Mouse (Mus musculus): Measurements from ENCODE around the gene Cdh26.

The Cdh26 gene

GRCm38 (mm10) chr2:178449386-178449785 lies 19.1 kb downstream of the Cdh26 start:
- DNase-seq (ENCODE audit: low spot score): no peak

GRCm38 (mm10) chr2:178450236-178450635 lies 19.9 kb downstream of the Cdh26 start:
- no peak for DNase-seq (ENCODE audit: low spot score)

DNA sequence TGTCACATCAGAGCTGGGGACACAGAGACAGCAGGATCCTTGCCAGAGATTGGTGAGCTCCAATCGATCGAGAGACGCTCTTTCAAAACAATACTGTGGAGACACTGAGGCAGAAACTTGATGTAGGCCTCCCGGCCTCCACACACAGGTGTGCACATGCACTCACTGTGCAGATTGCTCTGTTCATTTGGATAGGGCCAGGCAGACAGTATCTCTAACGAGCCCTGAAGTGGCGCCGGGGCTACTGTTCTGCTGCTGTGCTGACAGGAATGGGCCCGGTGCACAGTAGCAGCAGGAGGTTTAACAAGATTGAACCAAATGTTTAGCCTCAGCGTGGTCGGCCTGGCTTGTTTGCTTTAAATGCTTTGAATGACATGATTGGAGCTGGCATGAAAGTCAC lies 20.6 kb downstream of the Cdh26 start:
- no peak for DNase-seq (ENCODE audit: low spot score)

DNA sequence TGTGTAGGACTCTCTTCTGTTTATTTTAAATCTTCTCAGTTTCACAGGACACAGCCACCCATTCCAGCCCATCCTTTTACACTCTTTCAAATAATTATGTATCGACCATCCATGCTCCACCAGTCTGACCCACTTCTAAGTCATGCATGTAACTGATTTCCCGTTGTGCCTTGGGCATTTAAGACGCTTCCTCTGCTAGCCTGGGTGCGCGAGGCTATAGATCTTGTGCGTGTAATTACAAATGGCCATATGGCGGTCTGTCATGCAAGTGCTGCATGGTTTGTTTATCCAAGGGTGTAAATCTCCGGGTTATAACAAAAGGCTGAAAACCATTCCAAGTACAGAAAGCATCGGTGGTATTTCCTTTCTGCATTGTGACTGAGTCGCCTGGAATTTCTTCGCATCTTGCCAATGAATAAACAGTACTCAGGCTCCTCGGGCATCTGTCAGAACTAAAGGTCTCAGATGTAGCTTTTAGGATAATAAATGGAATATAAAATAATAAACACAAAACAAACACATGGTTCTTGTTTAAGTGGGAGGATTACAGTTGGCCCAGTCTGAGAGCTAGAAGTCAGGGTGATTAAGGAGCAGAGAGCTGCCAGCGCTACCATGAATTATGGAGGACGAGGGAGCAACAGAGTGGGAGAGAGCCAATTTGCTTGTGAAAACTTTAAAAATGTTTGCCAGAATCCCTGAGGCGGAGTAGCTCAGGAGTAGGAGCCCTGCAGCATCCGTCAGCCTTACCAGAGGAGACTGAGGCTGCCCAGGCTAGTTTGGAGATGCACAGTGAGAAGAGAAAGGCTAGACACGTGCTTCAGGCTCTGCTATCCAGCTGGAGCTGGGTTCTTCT lies 24.6 kb downstream of the Cdh26 start:
- no peak for DNase-seq (ENCODE audit: low spot score)

DNA sequence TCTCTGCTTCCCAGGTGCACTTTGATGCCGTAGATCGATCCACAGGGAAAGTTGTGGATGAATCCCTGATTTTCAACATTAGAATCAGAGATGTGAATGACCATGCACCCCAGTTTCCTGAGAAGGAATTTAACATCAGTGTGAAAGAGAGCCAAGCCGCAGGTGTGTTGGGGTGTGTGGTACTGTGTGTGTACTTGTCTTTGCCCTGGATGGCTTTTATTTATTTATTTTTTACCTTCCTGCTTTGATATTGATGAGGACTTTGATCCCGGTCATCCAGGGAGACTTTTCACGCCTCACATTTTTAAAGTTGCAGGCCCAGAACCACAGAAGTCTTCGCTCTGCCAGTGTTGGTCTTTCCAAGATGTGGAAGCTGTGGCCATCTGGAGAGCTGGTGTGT lies 27.1 kb downstream of the Cdh26 start:
- DNase-seq (ENCODE audit: low spot score): no peak

GRCm38 (mm10) chr2:178460353-178460752 lies 30.0 kb downstream of the Cdh26 start:
- DNase-seq (ENCODE audit: low spot score): no peak

DNA sequence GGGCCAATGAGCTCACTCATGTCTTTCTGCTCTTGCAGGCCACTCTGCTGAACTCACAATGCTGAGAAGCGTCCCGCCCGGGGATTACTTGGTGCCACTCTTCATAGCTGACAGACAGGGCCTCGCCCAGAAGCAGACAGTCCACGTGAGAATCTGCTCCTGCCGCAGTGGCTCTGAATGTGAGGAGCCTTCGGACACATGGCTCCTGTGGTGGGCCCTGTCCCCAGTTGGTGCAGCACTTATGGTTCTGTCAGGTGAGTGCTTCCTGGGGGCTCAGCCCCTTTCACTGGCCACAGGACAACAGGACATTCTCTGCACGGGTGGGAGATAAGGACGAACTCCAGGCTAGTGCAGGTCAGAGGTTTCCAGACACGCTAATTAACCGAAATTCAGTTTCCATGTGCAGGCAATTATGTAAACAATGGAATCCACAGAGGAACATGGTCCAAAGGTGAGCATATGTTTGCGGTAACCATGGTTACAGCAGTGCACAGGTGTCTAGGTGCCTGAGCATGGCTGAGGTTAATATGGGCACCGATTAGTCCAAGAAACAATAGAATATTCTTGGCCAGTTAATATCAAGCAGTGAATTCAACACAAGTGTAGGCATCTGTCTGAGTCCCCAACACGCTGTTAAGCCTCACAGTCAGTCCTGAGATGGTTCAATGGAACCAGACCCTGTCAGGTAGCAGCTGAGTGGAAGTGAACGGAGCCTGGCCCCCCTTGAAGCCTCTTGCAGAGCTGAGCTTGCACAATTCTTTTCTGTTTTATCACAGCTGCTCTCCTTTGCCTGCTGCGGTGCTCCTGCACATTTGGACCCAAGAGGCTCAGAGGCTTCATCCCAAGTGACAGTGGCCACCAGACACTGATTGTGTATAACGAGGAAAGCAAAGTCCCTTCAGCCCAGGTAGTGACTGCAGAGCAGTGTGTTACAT lies 41.5 kb downstream of the Cdh26 start:
- DNase-seq (ENCODE audit: low spot score): no peak

- DNase-seq (ENCODE audit: low spot score): no peak
Measured at GRCm38 (mm10) chr2:178473916-178474315, 43.6 kb downstream of the Cdh26 start.

GRCm38 (mm10) chr2:178477228-178477627 lies 46.9 kb downstream of the Cdh26 start:
- no peak for DNase-seq (ENCODE audit: low spot score)

DNA sequence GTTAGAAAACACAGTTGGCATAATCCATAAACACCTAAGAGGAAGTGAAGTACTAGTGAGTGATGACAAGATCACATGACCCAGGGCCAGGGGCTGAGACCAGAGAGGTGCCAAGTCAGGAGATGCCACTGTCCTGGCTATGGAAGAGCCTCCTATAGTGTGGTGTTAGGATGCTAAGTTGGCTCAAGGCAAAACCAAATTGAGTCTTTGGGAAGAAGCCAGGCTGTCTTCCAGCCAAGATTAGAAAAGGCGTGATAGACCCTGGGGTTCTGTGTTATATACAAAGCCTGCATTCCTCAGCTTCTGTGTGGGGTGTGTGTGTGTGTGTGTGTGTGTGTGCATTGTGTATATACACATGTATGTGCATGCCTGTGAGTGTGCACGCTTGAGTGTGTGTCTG lies 48.7 kb downstream of the Cdh26 start:
- DNase-seq (ENCODE audit: low spot score): no peak

GRCm38 (mm10) chr2:178480932-178481331 lies 50.6 kb downstream of the Cdh26 start:
- DNase-seq (ENCODE audit: low spot score): no peak

DNA sequence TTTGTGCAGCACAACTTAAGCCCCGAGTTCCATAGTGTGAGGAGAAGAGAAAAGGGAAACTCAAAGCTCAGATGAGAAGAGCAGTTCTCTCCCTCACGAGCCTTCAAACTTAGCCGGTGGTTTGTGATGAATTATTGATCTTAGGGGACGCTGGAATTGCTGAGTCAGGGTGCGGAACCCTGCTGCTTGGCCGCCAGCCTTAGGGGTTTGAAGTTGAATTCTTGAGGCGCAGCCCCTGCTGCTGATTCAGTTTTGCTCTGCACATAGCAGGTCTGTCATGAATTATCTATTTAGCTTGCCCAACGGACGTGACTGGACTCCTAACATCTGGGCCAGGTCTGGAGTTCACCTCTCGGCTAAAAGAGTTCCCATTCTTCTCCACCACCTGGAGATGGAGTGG lies 53.1 kb downstream of the Cdh26 start:
- DNase-seq (ENCODE audit: low spot score): no peak

- no peak for DNase-seq (ENCODE audit: low spot score)
Measured at GRCm38 (mm10) chr2:178488276-178488675, 57.9 kb downstream of the Cdh26 start.

DNA sequence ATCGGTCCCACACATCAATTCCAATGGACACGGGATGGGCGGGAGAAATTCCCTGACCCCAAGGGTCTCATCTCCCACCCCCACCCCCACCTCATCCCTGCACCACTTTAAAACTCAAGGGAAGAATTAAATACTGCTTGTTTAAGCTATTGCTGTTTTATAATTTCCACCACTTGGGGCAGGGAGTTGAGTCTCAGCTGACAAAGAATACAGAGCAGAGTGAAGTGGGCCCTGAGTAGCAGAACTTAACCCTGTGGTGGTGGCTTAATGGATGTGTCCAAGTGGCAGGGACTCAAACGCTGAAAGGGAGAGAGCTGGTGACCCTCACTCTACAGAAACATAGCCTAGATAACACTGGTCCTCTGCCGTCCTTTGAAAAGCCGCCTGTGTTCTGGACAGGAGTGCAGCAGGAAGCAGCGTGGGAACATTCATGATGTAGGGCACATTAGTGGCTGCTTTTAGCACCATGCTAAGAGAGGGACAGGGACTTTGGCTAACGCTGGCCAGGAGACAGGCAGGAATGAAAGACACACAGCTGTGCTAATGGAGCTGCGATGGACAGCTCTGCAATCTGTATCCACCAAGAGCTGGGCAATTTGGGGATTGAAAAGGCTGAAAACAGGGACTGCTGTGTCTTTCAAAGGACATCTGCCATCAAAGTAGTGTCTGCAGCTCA lies 60.1 kb downstream of the Cdh26 start:
- no peak for DNase-seq (ENCODE audit: low spot score)

DNA sequence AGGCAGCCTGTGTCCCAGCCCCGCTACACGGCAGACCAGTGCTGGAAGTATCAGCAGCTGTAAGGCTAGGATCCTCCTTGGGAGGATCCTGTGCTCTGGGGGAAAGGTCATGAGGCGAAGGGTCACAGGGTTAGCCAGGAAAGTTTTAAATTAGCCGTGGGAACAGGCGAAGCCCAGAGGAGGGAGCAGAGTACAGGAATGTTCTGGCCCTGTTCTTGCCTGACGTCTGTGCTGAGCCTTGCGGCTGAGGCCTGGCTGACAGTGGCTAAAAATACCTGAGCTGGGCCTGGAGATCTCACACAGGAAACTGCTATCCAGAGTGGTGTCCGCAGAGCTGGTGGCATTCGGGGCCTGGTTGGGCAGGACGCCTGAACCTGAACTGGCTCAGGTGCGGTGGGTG lies 63.7 kb downstream of the Cdh26 start:
- DNase-seq (ENCODE audit: low spot score): no peak

- DNase-seq (ENCODE audit: low spot score): no peak
Measured at GRCm38 (mm10) chr2:178495816-178496215, 65.5 kb downstream of the Cdh26 start.

DNA sequence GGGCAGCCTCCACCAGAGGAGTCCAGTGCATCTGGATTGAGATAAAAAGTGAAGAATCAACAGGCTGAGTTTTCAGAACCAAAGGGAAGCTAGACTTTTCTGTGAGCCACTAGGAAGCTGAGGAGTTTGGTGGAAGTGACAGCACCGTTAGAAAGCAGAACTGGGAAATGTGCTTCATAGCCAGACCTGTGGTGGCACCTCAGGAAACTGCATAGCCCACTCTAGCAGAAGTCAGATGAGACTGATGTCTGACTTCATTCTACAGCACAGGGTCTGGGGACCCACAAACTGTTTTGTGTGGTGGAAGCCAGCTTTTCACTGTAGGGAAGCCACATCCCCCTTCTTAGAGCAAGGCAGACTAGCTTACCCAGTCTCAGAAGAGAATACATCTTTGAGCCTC lies 67.6 kb downstream of the Cdh26 start:
- no peak for DNase-seq (ENCODE audit: low spot score)

DNA sequence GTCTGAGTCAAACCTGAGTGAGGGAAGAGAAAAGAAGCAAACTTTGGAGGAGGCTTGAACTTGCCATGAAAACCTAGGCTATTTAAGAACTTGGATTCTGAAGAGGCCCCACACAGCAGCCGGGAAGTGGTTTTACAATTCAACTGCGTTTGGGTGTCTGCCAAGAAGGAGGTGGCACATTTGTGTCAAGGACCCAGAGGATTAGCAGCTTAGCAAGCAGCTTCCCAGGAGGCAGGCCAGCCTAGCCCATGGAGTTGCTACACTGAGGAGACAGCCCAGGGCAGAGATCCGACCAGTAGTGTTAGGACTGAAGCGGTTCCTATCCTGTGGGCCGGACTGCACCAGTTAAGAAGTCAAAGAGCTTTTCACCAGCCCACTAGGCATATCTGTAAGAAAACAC lies 68.1 kb downstream of the Cdh26 start:
- no peak for DNase-seq (ENCODE audit: low spot score)

- no peak for DNase-seq (ENCODE audit: low spot score)
Measured at GRCm38 (mm10) chr2:178502469-178502868, 72.1 kb downstream of the Cdh26 start.

GRCm38 (mm10) chr2:178506056-178506455 lies 75.7 kb downstream of the Cdh26 start:
- no peak for DNase-seq (ENCODE audit: low spot score)

GRCm38 (mm10) chr2:178507379-178508014 lies 77.2 kb downstream of the Cdh26 start:
- DNase-seq (ENCODE audit: low spot score): no peak

DNA sequence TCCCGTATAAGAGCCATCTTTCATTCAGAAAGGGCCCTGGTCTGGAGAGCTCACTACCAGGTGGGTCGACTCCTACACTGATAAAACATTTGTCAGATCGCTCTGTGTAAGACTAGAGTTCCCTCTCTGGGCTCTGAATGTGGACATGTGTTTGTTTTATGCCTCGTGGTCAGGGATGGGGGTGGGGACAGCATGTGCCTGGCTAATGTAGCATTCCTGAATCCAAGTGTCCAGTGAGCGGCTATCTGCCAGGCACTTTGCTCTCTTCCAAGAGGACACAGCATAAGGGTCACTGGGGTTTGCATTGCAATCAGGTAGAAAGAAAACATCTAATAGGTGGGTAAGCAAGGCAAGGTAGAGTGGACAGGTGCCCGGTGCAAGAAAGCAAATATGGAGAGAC lies 77.9 kb downstream of the Cdh26 start:
- DNase-seq (ENCODE audit: low spot score): no peak

Data from ovary, adult 18-20 months (tissue).